Mouse (Mus musculus) adrenal gland, adult 8-10 months (tissue): ENCODE data around the gene Adamtsl4. TPM values are rescaled to one million over a fixed set of nuclear protein-coding genes. Genes with fewer than 3 reads are reported as not detected.

Experiments
- DNase-seq: peaks from one replicate; pipeline ENCODE4 v3.0.0; 2022
- total RNA-seq, 4 experiments: library from RNA; stranded (reverse); gene quantifications; 2 replicates each; pipeline ENCODE4 v1.2.4; 2022

Adamtsl4 gene
- 10 to 100 TPM in 1 of 4 experiments, 1 to 10 TPM in 3; 4.3 to 10.2 (median 6.4) TPM for total RNA-seq

DNA sequence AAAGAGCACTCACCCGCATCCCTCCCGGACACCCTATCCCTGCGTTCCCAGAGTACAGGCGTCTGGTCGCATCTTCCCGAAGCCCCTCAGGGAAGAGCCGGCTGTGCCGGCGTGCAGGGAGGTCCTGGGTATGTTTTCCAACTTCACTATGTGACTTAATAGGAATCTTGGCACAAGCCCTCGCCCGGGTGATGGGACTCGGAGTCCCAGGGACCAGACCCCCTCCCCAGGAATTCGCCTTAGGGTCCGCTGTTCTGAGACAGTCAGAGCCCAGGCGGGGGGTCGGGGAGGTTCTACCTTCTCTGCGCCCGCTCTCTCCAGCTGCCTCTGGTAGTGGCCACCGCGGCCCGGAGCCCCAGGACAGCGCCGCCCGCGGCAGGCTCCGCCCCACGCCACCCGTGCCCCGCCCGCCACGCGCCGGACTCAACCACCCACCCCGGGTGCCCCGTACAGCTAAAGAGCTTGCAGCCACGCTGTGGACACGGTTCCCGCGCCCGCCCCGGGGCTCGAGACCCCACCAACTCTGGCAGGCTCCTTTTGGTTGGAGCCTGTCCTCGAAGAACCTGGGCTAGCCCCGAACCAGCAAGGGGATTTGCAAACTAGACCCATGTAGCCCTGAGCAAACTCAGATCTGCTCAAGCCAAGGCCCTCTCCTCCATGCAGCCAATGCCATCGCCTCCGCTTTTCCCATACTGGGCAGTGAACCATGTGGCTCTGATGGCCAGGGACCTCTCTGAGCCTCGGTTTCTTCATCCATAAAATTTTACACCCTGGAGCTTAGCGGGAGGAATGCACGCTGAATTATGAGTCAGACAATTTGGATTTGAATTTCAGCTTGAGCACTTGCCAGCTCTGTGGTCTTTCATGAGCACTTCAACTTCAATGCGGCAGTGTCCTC is at the start of gene Adamtsl4:
Gene Adamtsl4, minus strand, starts transcription at position 394 of the 898 bp plus-strand sequence.
- no peak for DNase-seq

DNA sequence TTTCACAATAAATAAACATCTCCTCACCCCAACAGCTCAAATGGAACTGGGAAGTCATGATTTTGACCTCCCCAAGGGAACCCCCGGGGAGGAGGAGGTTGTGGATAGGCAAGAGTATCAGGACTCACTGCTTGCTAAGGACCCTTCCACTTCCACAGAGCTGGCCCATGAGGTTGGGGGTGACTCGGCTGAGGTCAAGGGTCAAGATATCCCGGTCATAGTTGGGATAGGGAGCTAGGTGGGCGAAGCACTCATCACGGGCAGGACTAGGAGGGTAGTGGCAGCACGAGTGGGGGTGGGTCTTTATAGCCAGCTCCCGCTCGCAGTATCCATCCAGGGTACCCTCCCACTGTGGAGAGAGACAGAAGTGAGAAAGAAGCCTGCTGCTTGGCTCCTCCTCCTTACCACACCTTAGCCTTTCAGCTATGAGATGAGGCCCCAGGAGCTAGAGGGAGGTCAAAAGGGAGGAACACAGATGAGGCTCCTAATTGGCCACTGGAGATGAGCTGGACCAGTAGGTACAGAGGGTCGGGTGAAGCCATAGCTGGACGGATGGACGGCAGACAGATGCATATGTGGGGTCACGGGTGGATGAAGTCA is 47.5 kb upstream of the Adamtsl4 start:
- DNase-seq, result no peak

DNA sequence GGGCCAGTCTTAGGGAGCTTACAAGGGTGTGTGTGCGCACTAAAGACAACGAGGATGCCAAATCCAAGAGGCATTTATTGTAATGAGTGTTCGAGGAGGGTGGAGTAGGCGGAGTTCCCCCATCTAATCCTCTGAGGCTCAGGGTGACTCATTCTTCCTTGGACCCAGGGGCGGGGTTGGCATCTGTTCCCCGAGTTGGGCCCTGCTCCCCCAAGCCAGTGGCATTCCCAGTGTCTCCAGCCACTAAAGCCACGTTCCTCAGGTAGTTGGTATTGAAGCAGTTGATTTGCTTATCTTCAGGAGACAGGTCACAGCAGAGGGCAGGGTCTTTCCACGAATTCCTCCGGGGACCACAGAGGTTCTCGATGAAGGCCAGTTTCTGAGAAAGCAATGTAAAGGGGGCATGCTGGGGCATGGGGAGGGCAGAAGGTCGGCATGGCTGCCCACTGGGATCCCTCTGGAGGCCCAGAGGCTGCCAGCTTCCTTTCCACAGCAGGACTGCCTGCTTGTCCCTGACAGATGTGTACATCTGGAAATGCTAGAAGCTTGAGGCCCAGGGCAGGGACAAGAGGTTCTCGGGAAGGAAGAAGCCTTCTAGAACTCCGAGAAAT is 46.5 kb upstream of the Adamtsl4 start:
- DNase-seq, result peak; percentile 69

DNA sequence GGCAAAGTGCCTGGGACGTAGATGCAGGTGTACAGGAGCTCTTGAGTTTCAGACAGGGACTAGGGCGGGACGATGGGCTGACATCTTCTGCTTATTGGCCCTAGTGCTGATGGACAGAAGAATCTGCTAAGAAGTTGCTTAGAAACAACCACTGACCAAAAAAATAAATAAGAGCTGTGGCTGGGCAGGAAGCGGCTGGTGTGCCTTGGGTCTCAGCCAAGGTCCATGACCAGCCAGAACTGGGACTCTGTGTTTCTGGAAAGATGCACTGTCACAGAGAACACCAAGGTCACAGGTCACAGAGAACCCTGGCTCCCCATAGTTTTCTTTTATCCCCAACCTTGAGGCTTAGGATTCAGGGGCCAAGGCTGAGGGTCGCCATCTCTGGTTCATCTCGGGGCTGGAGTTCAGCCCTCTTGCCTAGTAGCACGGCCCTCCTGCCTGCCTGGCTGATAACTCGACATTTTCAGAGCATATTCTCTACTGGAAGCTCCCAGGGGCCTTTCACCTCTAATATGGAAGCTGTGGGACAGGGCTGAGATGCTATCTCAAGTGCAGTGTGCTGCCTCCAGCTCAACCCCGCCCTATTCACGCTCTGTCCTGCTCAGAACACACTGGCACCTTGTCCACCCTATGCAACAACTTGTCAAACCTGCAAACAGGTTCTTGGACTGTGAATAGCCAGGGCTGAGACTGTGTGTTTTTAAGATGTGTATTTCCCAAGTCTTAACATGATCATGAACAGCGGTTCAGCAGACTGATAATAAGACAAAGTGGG is 45.2 kb upstream of the Adamtsl4 start:
- peak; percentile 82 for DNase-seq

DNA sequence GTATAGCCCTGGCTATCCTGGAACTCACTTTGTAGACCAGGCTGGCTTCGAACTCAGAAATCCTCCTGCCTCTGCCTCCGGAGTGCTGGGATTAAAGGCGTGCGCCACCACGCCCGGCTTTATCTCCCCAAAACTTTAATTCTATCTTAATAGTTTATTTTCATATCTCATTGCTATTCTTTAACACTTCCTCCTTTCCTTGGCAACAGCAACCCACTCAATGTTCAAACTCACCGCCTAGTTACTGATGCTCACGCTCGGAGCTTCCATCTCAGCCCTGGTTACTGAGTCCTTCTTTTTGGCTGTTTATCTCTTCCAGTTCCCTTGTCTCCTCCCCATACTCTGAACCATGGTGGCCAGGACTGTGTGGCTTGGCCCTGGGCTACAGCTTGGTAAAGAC is 44.6 kb upstream of the Adamtsl4 start:
- no peak for DNase-seq

DNA sequence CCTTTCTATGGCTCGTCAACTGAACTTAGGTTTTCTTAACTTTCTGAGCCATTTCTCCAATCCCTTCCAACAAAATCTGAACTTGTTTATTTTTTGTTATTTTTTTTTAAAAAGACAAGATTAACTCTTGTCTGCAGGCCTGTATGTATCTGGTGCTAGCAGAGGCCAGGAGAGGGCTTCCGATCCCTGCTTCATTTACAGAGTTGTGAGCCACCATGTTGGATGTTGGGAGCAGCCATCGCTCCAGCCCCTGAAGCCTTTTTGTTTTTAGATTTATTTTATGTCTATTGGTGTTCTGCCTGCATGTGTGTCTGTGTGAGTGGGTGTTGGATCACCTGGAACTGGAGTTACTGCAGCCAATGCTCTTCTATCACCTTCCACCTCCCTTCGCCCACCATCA is 44.1 kb upstream of the Adamtsl4 start:
- DNase-seq, result no peak

DNA sequence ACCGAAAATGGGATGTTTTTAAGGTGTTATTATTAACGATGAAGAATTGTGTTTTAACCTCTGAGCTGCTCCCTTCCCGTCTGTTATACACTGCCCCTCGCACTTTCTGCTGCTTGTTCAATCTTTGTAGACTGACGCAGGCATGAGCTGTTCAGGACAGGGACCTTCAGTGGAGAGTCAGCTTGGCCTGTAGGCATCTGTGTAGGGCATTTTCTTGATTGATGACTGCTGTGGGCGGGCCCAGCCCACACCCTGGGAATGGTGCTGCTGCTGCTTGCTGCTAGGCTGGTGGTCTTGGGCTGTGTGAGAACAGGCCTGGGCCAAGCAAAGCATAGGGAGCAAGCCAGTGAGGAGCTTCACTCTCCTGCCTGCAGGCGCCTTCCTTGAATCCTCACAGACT is 42.7 kb upstream of the Adamtsl4 start:
- peak; percentile 55 for DNase-seq

DNA sequence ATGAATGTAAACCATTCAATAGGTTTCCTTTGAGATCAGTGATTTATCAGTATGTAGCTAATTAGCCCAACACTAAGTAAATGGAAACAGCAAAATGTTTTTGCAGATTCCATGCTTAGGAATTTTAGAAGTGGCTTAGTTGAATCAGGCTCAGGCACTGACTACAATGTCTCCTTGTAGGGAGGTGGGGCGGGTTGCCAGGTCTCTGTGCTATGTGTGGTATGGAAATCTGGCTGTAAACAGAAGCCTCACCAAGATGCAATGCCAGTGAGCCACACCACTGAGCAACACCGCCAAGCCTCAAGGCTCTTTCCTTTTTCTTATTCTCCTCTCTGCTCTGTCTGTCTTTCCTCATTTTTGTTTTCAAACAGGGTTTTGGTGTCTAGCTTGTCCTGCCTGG is 41.2 kb upstream of the Adamtsl4 start:
- no peak for DNase-seq

DNA sequence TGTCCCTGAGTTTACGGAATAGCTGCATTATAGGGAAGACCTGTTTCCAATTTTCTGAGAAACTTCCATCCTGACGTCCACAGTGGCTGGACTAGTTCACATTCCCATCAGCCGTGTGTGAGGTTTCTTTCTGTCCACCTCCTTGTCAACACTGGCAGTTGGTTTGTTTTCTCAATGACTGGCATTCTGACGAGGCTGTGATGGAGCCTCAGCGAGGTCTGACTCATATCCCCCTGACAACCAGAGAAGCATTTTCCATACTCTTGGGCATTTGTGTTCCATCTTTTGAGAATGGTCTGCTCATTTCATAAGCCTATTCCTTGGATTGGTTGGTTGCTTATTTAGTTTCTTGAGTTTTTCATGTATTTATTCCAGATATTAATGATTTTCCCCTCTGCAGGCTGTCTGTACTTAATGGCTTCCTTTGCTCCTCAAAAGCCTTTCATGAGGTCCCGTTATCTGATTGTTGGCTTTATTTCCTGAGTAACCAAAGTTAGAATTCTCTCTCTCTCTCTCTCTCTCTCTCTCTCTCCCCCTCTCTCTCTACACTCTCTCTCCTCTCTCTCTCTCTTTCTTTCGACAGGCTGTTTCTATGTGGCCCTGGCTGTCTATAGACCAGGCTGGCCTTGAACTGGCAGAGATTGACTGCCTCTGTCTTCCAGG is 39.1 kb upstream of the Adamtsl4 start:
- DNase-seq, result no peak

DNA sequence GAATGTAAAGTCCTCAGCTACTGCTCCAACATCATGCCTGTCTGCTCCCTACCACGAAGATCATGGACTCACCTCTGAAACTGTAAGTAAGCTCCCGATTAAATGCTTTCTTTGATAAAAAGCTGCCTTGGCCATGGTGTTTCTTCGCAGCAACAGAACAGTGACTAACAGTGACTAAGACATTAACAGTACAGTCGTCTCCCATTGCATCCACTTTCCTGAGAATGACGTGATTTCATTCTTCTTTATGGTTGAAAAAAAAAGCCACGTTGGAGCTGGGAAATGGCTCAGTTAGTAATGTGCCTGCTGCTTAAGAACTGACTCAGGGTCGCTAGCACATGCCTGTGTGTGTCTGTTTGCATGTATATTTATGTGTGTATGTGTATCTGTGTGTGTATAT is 38.1 kb upstream of the Adamtsl4 start:
- no peak for DNase-seq

DNA sequence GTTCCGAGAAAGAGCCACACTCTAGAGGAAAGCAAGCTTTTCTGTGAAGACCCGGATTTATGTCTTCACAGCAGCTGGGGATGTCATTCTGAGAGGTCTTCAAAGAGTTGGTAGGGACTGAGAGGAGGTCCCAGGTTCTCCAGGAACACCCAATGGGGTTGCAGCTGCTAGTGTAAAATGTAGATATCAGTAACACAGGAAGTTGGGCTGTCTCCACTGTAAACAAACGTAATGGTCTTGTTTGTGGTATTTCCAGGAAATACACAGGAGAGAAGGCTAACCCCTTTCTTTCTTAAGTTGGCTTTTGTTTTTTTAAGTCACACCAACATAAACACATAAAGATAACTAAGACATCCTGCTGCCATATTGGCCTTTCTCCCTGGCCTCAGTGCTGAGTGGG is 34.7 kb upstream of the Adamtsl4 start:
- DNase-seq, result no peak

DNA sequence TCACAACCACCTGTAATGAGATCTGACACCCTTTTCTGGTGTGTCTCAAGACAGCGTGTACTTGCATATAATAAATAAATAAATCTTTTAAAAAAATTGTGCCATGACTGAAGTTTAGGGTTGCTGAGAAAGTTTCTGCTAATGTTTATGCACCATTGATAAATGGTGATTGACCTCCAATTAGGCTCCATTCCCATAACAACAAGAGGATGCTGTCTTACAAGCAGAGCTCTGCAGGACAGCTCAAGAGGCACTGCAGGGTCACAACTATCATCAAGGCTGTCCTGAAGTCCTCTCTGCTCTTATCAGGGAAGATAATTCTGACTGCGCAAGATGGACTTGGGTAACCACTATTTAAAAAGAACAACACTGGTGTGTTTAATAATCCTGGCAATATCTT is 30.4 kb upstream of the Adamtsl4 start:
- no peak for DNase-seq

DNA sequence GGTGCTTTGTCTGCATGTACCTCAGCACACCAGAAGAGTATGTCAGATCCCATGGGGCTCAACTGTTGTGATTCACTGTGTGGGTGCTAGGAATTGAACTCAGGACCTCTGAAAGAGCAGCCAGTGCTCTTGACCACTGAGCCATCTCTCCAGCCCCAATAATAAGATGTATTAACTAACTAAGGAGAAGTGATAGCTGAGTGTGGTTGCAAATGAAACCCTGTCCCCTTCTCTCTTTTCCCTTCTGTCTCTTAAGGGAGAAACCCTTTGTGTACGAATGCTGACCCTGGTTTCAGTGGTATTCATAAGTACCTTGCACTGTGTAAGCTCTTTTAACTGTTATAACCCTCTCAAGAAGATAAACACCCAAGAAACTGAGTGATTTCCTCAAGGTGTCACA is 28.4 kb upstream of the Adamtsl4 start:
- no peak for DNase-seq

DNA sequence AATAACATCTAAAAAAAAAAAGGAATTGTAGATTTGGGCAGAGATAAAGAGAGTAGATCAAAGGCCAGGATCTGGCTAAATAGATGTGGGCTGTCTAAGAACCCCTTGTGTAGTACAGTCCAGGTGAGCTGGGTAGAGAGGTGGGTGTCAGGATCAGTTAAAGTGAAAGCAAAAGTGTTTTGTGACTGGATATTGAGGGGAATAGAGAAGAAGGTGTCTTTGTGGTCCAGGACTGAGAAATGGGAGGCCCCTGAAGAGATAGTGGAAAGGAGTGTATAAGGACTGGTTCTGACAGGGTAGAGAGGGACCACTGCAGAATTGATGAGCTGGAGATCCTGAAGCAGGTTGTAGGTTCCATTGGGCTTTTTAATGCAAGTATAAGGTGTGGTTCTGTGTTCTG is 22.2 kb upstream of the Adamtsl4 start:
- no peak for DNase-seq

DNA sequence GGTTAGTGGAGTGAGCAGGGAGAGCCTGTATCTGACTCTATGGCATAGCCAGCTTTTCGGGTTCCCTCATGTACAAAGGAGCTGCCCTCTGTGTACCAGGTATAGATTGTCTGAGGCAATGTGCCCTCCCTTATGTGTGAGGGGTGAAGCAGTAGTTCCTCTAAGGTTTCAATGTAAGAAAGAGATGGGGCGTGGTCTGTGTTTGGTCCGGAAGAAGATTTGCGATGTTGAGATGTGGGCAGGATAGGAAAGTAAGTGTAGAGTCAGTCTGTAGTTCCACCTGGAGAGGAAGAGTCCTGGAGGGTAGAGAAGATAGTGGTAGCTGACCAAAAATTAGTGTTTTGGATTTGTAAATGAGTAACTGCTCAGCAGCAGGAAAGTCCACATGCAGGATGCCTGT is 21.3 kb upstream of the Adamtsl4 start:
- DNase-seq, result no peak

DNA sequence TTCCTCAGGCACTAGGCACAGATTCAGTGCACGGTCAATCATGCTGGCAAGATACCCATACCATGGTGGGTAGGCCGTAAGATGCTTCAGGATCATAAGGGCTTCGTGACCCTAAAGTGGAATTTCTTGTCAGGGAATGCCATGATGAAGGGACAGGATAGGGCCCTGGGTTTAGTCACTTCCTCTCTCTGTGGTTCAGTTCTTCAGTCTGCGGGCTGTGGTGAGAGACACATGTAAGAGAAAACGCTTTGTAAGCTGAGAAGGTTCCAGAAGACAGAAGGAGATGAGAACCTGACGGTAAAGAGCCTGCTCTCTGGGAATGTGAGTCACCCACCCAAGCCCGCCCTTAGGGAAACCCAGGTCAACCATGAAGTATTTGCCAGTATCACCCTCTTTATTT is 19.8 kb upstream of the Adamtsl4 start:
- DNase-seq, result no peak

DNA sequence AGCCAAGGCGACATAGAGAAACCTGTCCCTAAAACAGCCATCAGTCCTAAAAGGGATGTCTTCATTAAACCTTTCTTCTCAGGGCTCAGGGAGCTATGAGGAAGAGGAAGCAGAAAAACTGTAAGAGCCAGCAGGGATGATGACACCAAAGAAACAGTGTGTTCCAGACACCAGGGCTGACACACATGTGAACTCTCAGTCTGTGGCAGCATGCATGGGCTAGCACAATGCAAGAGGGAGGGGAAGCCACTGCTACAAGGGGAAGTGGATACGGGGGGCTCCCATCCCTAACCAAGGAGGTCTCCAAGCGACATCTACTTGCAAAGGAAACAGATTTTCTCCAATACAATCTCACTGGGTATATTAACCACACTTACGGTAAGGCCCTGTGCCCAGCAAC is 18.6 kb upstream of the Adamtsl4 start:
- DNase-seq, result no peak

DNA sequence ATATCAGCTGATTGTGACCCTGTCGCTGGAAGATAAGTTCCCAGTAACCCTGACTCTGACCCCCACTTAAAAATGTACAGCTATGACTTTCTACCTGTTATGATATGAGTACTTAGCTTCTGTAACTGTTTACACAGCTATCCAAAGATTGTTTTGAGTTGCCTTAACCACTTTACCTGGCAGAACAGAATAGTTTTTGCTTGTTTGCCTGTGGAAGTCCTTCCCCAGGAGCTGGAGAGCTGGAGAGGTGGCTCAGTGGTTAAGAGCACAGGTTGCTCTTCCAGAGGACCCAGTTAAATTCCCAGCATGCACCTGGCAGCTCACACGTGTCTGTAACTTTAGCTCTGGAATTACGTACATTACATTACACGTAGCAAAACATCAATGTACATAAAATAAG is 16.9 kb upstream of the Adamtsl4 start:
- no peak for DNase-seq

DNA sequence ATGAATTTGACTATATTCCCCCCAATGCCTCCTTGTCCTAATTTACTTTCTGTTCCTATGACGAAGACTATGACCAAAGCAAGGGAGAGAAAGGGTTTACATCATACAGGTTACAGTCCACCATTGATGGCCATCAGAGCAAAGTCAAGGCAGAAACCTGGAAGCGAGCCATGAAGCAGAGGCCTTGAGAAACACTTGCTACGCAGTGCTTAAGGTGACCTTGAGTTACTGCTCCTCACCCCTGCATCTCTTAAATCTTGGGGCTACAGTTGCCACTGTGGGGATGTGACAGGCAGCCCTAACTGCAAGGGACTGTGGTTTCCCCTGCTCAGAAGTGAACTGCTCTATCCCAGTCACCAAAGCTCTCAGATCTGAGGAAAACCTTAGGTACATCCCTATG is 15.6 kb upstream of the Adamtsl4 start:
- DNase-seq, result no peak

DNA sequence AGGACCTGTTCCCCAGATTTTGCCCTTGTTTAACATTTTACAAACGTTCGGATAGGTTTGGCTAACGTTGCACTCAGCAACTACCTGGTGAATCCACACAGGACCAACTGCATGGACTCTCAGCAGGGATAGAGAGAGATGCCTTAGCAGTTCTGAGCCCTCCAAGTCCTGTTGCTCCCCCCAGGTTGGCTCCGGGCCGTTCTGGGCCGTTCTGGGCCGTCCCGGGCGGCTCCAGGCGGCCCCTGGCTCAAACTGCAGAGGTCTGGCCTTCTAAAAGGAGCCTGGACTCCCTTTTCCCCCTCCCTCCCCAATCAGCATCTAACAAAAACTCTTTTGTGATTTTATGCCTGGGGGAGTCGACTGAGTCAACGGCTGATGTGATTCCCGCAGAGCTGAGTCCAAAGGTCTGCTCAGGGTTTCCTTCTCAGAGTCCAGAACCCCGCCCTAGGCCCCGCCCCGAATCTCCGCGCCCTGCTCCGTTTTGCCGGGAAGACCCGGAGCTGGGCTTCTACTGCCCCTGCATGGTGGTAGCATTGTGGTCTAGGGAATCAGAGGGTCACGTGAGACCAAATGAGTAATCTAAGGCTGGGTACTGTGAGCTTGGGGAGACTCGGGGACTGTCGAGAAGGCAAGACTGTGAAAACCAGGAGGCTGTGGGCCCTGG is 14.3 kb upstream of the Adamtsl4 start:
- no peak for DNase-seq

DNA sequence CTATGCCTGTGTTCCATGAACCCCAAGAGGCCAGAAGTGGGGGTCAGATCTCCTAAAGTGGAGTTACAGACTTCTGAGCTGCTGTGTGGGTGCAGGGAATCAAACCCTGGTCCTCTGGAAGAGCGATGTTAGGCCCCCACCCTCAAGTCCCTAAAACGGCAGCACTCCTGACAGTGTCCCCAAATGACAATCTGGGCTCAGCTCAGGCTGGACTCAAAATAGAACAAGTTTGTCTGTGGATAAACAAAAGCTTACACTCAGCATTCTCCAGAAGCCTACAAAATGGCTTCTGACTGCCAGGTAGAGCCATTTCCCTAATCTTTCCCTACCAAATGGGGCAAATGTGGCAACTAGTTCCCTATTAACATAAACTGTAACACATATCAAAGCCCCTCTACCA is 13.4 kb upstream of the Adamtsl4 start:
- no peak for DNase-seq

DNA sequence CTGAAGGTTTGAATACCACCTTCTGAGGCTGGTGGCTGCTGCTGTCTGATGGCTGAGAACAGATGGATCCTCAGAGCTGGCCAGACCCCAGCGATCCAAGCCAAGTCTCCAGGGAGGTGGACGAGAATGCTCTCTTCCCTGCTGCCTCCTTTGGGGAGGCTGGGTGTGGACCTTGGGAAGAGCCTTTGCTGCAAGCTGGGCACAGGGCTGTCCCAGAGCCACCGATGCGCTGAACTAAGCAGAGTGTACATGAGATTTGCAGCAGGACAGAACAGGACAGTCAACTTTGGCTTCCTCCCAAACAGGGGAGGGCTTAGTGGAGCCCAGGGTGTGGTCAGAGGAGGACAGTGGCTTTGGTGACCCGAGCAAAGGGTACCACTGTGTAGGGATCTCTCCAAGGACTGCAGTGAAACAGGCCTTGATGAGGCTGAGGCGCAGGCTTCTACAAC is 12.5 kb upstream of the Adamtsl4 start:
- DNase-seq, result no peak
